Mouse (Mus musculus) heart, embryonic 16.5 days (tissue): ENCODE measurements around the gene Phf19. TPM values are rescaled to one million over a fixed set of nuclear protein-coding genes. Genes with fewer than 3 reads are reported as not detected.

Experiments used
- ATAC-seq: fragments of 200-750 bp; cut with Nextera tagmentation; replicated peaks from 2 replicates; pipeline ENCODE4 v1.8.0; 2017; ENCODE audit warnings: moderate number of reproducible peaks; ENCODE audit not compliant: insufficient read depth, low FRiP score; ENCODE audit errors: extremely low read depth
- H3K27ac ChIP-seq: fragments of 300-500 bp; sonication (generic); 2 replicates; pipeline ENCODE4 v1.5.1; 2014; ENCODE audit warnings: mild to moderate bottlenecking, low read length, control low read depth, moderate library complexity
- H3K27me3 ChIP-seq: fragments of 300-500 bp; sonication (generic); 2 replicates; pipeline ENCODE4 v1.6.1; 2014; ENCODE audit warnings: low read length, mixed read lengths; ENCODE audit not compliant: control insufficient read depth, insufficient read depth
- H3K36me3 ChIP-seq: fragments of 300-500 bp; sonication (generic); 2 replicates; pipeline ENCODE4 v1.6.1; 2014; ENCODE audit not compliant: control insufficient read depth, insufficient read depth
- H3K4me1 ChIP-seq: fragments of 300-500 bp; sonication (generic); 2 replicates; pipeline ENCODE4 v1.6.1; 2014; ENCODE audit warnings: low read length, mixed read lengths; ENCODE audit not compliant: control insufficient read depth, insufficient read depth
- H3K4me2 ChIP-seq: fragments of 300-500 bp; sonication (generic); 2 replicates; pipeline ENCODE4 v1.6.1; 2014; ENCODE audit warnings: low read depth, mild to moderate bottlenecking, control low read depth, low read length
- H3K4me3 ChIP-seq: fragments of 300-500 bp; sonication (generic); 2 replicates; pipeline ENCODE4 v1.5.1; 2014; ENCODE audit warnings: mild to moderate bottlenecking, control low read depth, low read length
- H3K9ac ChIP-seq: fragments of 300-500 bp; sonication (generic); 2 replicates; pipeline ENCODE4 v1.6.1; 2014; ENCODE audit warnings: low read length, control low read depth
- H3K9me3 ChIP-seq: fragments of 300-500 bp; sonication (generic); replicated peaks from 2 replicates; pipeline ENCODE4 v1.6.1; 2016; ENCODE audit warnings: low read length; ENCODE audit not compliant: control insufficient read depth
- WGBS: fragments of 180-500 bp; shearing (Covaris S2); extraction: QIAGEN DNeasy Blood & Tissue Kit; methylation state at CpG from one replicate; pipeline ENCODE4 v1.1.7; 2014; 5-methylcytosine and 5-hydroxymethylcytosine counted together
- polyA plus RNA-seq: library from polyadenylated mRNA; unstranded; fragments of >200 nt; fragmentation: Nextera tagmentation; extraction: Ambion mirVana; gene quantifications from 2 replicates; pipeline ENCODE4 v1.2.1, GENCODE M21; 2015

The Phf19 gene
- polyA plus RNA-seq, 1 experiment from 2014 or later, result 2.6 TPM

GRCm38 (mm10) chr2:34906426-34906825, 7.4 kb downstream of the Phf19 start:
- 70% methylated on average over 6 of the region's 6 CpGs for WGBS
- 0 out of 2 replicates have a peak, but pooled peaks cover 2% of the 10 kb centered on the region for H3K36me3 ChIP-seq
- peaks cover 15% of the 10 kb centered on the region for H3K4me1 ChIP-seq
- H3K4me3 ChIP-seq, result no peak overlapping the region
- H3K9ac ChIP-seq, result no peak overlapping the region
- no peak for ATAC-seq
- no peak overlapping the region for H3K4me2 ChIP-seq
- H3K9me3 ChIP-seq, result no peaks in the 10 kb centered on the region
- H3K27me3 ChIP-seq, result no peaks in the 10 kb centered on the region; the same call in 1 of the 2 replicates
- H3K27ac ChIP-seq, result no peak overlapping the region

- no peaks in the 10 kb centered on the region for H3K27me3 ChIP-seq
- H3K9me3 ChIP-seq, result no peaks in the 10 kb centered on the region
- H3K4me3 ChIP-seq, result peak overlapping the region; percentile 33
- peak overlapping the region; percentile 74 for H3K4me2 ChIP-seq
- under 1% methylated on average over 34 of the region's 34 CpGs for WGBS
- peaks cover 15% of the 10 kb centered on the region for H3K4me1 ChIP-seq
- H3K27ac ChIP-seq, result peak overlapping the region; percentile 44; the same call in 1 of the 2 replicates
- ATAC-seq, result peak; percentile 97
- no peaks in the 10 kb centered on the region for H3K36me3 ChIP-seq
- H3K9ac ChIP-seq, result peak overlapping the region; percentile 57
Measured at GRCm38 (mm10) chr2:34904849-34905542, 8.8 kb downstream of the Phf19 start.

GRCm38 (mm10) chr2:34903652-34904405, 10.0 kb downstream of the Phf19 start:
- ATAC-seq, result no peak
- Histone ChIP-seq H3K36me3 (no peaks in the 10 kb centered on the region), H3K4me1 (peaks cover 15% of the 10 kb centered on the region), H3K4me3 (no peak overlapping the region), H3K9ac (no peak overlapping the region), H3K4me2 (no peak overlapping the region; the same call in 1 of the 2 replicates), H3K27me3 (no peaks in the 10 kb centered on the region), H3K27ac (peak overlapping the region; percentile 44; the same call in 1 of the 2 replicates), H3K9me3 (no peaks in the 10 kb centered on the region)
- WGBS, result 65% methylated on average over 4 of the region's 4 CpGs

GRCm38 (mm10) chr2:34903191-34903590, 10.6 kb downstream of the Phf19 start:
- Histone ChIP-seq H3K9ac (no peak overlapping the region), H3K9me3 (no peaks in the 10 kb centered on the region), H3K27me3 (no peaks in the 10 kb centered on the region), H3K4me3 (no peak overlapping the region), H3K27ac (no peak overlapping the region), H3K4me2 (no peak overlapping the region), H3K4me1 (peaks cover 15% of the 10 kb centered on the region), H3K36me3 (no peaks in the 10 kb centered on the region)
- no peak for ATAC-seq
- 75% methylated on average over 7 of the region's 7 CpGs for WGBS

GRCm38 (mm10) chr2:34902731-34903130, 11.1 kb downstream of the Phf19 start:
- no peak overlapping the region for H3K27ac ChIP-seq
- WGBS, result 76% methylated on average over 6 of the region's 6 CpGs
- H3K36me3 ChIP-seq, result no peaks in the 10 kb centered on the region
- no peaks in the 10 kb centered on the region for H3K9me3 ChIP-seq
- no peak overlapping the region for H3K4me3 ChIP-seq
- no peak overlapping the region for H3K4me2 ChIP-seq
- no peak for ATAC-seq
- H3K4me1 ChIP-seq, result peaks cover 15% of the 10 kb centered on the region
- H3K27me3 ChIP-seq, result no peaks in the 10 kb centered on the region
- H3K9ac ChIP-seq, result no peak overlapping the region

GRCm38 (mm10) chr2:34901726-34902125, 12.1 kb downstream of the Phf19 start:
- peaks cover 15% of the 10 kb centered on the region for H3K4me1 ChIP-seq
- no peaks in the 10 kb centered on the region for H3K9me3 ChIP-seq
- no peak overlapping the region for H3K4me3 ChIP-seq
- no peak overlapping the region for H3K27ac ChIP-seq
- no peak overlapping the region for H3K9ac ChIP-seq
- H3K27me3 ChIP-seq, result no peaks in the 10 kb centered on the region
- H3K36me3 ChIP-seq, result no peaks in the 10 kb centered on the region
- no peak for ATAC-seq
- H3K4me2 ChIP-seq, result no peak overlapping the region
- WGBS, result 75% methylated on average over 4 of the region's 4 CpGs

GRCm38 (mm10) chr2:34900412-34900811, 13.4 kb downstream of the Phf19 start:
- no peak overlapping the region for H3K4me3 ChIP-seq
- no peaks in the 10 kb centered on the region for H3K36me3 ChIP-seq
- ATAC-seq, result no peak
- WGBS, result 87% methylated on average over 1 of the region's 1 CpGs
- no peak overlapping the region for H3K27ac ChIP-seq
- H3K27me3 ChIP-seq, result no peaks in the 10 kb centered on the region
- no peak overlapping the region for H3K9ac ChIP-seq
- H3K4me1 ChIP-seq, result peaks cover 13% of the 10 kb centered on the region
- no peak overlapping the region for H3K4me2 ChIP-seq
- H3K9me3 ChIP-seq, result no peaks in the 10 kb centered on the region

- Histone ChIP-seq H3K36me3 (no peaks in the 10 kb centered on the region), H3K4me1 (peaks cover 12% of the 10 kb centered on the region), H3K4me3 (no peak overlapping the region), H3K9ac (no peak overlapping the region), H3K9me3 (no peaks in the 10 kb centered on the region), H3K27me3 (no peaks in the 10 kb centered on the region), H3K27ac (no peak overlapping the region), H3K4me2 (no peak overlapping the region)
- WGBS, result 73% methylated on average over 11 of the region's 11 CpGs
- no peak for ATAC-seq
Measured at GRCm38 (mm10) chr2:34899682-34900081, 14.1 kb downstream of the Phf19 start.

- Histone ChIP-seq H3K9ac (no peak overlapping the region), H3K36me3 (no peaks in the 10 kb centered on the region), H3K4me3 (no peak overlapping the region), H3K9me3 (no peaks in the 10 kb centered on the region), H3K4me2 (no peak overlapping the region), H3K4me1 (no peaks in the 10 kb centered on the region), H3K27me3 (no peaks in the 10 kb centered on the region), H3K27ac (no peak overlapping the region)
- WGBS, result 25% methylated on average over 10 of the region's 10 CpGs
- no peak; the same call in 1 of the 2 replicates for ATAC-seq
Measured at GRCm38 (mm10) chr2:34897820-34898219, 16.0 kb downstream of the Phf19 start.
